Mouse (Mus musculus) T-helper 2 cell (primary cell): ENCODE measurements around the gene Milr1.
"Not testable (repeated sequence)": the region's sequence is repeated elsewhere in the genome, so short reads cannot be mapped to it uniquely, and the experiment has no call there.

Source experiments
- in situ Hi-C: fragments of 300-600 bp; cut with MboI, MseI; formaldehyde crosslinking; loops from one replicate; pipeline ENCODE4 v1.15.1; 2025; ENCODE audit warnings: high pct_unique_total_duplicates

Gene Milr1

DNA sequence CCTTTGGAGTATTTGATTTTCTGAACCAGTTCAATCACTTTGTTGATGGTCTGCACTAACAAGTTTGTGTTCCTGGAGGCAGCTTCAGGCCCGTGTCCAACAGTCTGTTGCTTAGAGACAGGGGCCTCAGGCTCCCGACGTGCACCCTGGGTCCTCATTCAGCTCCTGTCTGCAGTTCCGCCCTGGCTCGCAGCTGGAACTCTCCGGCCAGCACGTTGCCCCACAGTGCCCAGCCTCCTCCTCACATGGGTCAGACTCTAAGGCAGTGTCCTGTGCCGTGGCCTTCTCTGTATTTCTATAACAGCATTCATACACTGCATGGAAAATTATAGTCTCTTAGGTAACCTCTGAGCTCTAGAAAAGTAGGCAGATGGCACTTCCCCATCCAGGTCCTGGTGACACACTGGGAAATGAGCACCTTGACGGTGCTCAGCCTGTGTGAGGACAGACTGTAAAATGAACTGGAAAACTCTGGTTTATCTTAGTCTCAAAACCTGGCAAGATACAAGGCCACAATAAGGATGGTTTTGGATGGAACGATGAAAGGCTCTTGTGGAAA lies 51.1 kb downstream of the Milr1 start:
- in situ Hi-C loops, result no loop called here

GRCm38 (mm10) chr11:106807442-106807841 lies 56.4 kb downstream of the Milr1 start:
- in situ Hi-C loops, result not testable (repeated sequence)

DNA sequence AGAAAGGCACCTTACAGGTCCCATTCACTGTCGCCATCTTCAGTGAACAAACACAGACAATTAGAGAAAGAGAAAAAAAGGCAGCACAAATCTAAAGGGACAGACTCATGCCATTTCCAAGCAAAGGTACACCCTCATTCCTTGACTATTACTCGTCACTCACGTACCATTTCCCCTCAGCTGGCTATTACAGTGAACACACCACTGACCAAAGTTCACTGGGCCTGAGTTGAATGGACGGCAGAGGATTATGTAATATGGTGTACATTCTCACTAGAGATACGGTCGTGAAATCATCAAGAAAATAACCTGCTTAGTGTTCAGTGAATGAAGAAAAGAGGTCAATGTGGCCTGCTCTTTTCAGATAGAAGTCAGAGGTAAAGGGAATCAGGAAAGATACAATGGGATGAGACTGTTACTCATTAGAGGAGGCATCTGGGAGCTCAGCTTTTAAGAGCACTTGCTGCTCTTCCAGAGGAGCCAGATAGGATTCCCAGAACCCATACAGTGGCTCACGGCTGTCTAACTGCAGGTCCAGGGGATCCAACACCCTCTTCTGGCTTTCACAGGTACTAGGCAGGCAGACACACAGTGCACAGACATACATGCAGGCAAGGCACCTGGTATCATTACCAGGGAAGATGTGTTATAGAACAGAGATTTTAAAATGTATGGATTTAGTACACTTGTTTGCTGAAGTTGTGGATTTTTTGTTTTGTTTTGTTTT lies 61.5 kb downstream of the Milr1 start:
- in situ Hi-C loops, result no loop called here

DNA sequence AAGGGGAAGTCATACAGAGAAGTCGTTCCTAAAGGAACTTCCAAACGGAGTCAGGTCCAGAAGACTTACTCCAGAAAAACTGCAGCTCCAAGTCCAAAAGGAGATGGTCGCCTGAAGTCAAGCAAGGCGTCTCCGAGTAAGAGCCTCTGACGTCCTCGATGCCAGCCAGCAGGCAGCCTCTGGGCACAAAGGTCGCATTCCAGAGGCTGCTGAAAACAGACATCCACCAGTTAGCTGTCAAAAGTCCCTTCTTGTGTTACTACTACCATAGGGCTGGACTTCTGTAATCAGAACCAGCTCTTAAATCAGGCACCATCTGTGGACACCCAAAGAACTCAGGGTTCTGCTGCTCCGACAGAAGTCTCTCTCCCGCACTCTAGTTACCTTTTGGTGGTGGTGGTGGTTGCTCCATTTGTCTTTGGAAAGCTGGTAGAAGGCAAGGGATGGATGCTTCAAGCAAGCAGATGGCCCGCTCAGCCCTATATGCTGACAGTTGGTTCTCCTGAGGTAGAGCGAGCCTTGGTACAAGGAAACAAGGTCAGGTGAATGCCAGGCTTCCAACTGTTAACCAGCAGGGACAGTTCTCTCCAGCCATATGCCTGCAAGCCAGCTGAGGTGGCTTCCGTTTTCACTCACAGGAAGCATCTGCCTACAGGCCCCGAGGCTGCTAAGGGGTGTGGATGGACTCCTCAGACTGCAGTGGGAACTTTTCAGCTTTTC lies 63.7 kb downstream of the Milr1 start:
- in situ Hi-C loops, result no loop called here

DNA sequence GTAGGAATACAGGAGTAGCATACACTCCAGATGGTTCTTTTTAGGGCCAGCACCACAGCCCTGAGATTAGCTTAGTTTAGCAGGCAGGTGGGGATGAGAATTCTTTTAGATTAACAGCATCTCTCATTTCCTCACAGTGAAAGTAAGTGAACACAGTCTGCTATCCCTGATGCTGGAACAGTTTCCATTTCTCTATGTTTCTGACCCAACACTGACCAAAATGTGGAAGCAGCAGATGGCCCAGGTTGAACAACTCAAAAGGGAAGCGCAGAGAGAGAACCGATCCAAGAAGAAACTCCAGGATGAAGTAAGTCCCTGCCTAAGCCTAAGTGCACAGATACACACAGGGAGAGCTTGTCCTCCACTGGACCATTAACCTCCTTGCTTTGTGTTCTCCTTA lies 64.3 kb downstream of the Milr1 start:
- in situ Hi-C loops, result no loop called here

DNA sequence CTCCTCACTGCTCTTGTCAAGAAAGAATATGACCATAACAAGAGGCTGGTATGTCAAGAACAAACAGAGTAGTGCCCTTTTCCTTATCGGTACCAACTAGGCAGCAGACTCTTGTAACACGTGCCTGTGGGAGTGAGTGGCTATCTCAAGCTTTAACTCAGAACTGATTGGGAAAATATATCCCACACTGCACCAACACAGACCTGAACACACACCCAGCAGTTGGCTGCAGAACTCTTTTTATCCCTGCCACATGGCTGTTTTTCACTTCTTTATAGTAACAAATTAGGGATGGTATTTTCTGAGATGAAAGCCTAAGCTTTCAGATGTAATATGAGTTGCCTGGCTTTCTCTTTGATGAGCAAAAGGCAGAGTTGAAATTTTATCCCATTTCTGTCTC lies 64.7 kb downstream of the Milr1 start:
- in situ Hi-C loops, result no loop called here

- in situ Hi-C loops, result no loop called here
Measured at GRCm38 (mm10) chr11:106816316-106816715, 65.3 kb downstream of the Milr1 start.

- in situ Hi-C loops, result no loop called here
Measured at GRCm38 (mm10) chr11:106817156-106817555, 66.1 kb downstream of the Milr1 start.

DNA sequence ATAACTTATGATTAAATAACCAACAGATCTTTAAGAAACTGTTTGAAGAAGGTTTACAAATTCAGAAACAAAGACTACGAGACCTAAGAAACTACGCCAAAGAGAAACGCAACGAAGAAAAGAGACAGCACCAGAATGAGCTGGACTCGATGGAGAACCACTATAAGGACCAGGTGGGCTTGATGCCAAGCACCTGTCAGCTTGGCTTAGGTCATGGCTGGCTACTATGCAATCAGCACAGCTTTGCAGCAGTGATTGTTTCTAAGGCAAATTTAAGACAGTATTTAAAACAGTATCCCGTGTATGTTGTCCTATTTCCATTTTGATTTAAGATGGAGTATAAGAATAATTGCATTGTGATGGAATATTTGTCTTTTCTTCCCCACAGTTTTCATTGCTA lies 66.8 kb downstream of the Milr1 start:
- in situ Hi-C loops, result no loop called here

- in situ Hi-C loops, result no loop called here
Measured at GRCm38 (mm10) chr11:106818341-106818740, 67.3 kb downstream of the Milr1 start.
